Mouse (Mus musculus) midbrain, embryonic 15.5 days (tissue): ENCODE results near the gene Pbld2. TPM values are rescaled to one million over a fixed set of nuclear protein-coding genes. Genes with fewer than 3 reads are reported as not detected.

Experiments used
- ATAC-seq: fragments of 200-750 bp; cut with Nextera tagmentation; replicated peaks from 2 replicates; pipeline ENCODE4 v1.8.0; 2017; ENCODE audit warnings: moderate TSS enrichment
- H3K27ac ChIP-seq: fragments of 300-500 bp; sonication (generic); 2 replicates; pipeline ENCODE4 v1.5.1; 2015; ENCODE audit warnings: mild to moderate bottlenecking, inconsistent platforms
- H3K27me3 ChIP-seq: fragments of 300-500 bp; sonication (generic); replicated peaks from 2 replicates; pipeline ENCODE4 v1.6.1; 2015; ENCODE audit warnings: inconsistent platforms
- H3K36me3 ChIP-seq: fragments of 300-500 bp; sonication (generic); replicated peaks from 2 replicates; pipeline ENCODE4 v1.6.1; 2015; ENCODE audit warnings: inconsistent platforms
- H3K4me1 ChIP-seq: fragments of 300-500 bp; sonication (generic); 2 replicates; pipeline ENCODE4 v1.6.1; 2015; ENCODE audit warnings: inconsistent platforms
- H3K4me2 ChIP-seq: fragments of 300-500 bp; sonication (generic); 2 replicates; pipeline ENCODE4 v1.6.1; 2015; ENCODE audit warnings: inconsistent platforms, mild to moderate bottlenecking, moderate library complexity
- H3K4me3 ChIP-seq: fragments of 300-500 bp; sonication (generic); 2 replicates; pipeline ENCODE4 v1.5.1; 2015; ENCODE audit warnings: mild to moderate bottlenecking, inconsistent platforms
- H3K9ac ChIP-seq: fragments of 300-500 bp; sonication (generic); 2 replicates; pipeline ENCODE4 v1.6.1; 2015; ENCODE audit warnings: mild to moderate bottlenecking, inconsistent platforms
- H3K9me3 ChIP-seq: fragments of 300-500 bp; sonication (generic); 2 replicates; pipeline ENCODE4 v1.6.1; 2016; ENCODE audit warnings: inconsistent platforms
- whole genome bisulfite sequencing: fragments of 180-500 bp; shearing (Covaris S2); methylation state at CpG from one replicate; pipeline ENCODE4 v1.1.7; 2015; ENCODE audit warnings: mixed read lengths; 5-methylcytosine and 5-hydroxymethylcytosine counted together
- polyA plus RNA-seq: library from polyadenylated mRNA; unstranded; fragments of >200 nt; fragmentation: Nextera tagmentation; extraction: Ambion mirVana; gene quantifications from 2 replicates; pipeline ENCODE4 v1.2.1, GENCODE M21; 2015

Gene Pbld2
- 1.1 and 1.3 TPM in 2 replicates for polyA plus RNA-seq

DNA sequence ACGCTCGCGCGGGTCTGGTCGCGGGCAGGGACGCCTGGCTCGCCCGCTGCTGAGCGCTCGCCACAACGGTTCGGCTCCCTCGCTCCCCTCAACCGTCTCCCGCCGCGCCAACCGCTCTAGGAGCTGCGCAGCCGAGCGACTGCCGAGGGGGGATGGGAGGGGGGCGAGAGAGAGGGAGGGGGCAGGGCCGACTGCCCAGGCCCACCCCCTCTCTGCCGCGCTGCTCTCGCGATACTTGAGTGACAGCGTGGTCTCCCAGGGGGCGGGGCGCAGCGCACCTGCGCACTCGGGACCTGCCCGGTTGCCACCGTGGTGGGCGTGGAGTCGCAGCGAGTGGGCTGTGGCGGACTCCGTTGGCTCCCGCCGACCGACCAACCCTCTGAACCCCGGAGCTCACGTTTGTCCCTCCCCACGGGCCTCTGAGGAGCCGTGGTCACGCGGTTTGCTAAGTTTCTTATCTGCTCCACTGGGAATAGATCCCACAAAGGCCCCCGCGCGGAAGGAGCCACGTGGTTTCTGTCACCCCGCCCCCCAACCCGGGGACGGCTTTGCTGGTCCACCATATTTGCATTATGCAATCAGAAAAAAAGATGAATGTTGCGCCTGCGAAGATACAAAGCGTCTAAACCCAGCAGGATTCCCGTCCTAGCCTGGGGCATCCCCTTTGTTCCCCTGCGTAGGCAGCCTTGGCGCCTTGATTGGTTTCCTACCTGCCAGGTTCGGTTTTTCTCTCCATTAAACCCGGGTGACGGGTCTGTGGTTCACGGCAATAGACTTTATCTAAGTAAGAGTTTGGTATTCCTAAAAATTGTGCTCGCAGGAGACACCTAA is at the start of gene Pbld2, which contains the start of gene Hnrnph3:
TSS of gene Pbld2 (plus strand) at position 567 of the 831 bp plus-strand sequence.
TSS of gene Hnrnph3 (minus strand) at position 469 of the 831 bp plus-strand sequence.
- WGBS: under 1% methylated on average over 62 of the region's 69 CpGs
- peak within 1 kb of the TSS; percentile 68 for H3K4me2 ChIP-seq
- H3K27ac ChIP-seq: peak within 1 kb of the TSS; percentile 100
- H3K36me3 ChIP-seq: no peaks in the 10 kb centered on the region
- H3K4me1 ChIP-seq: peaks cover 56% of the 10 kb centered on the region
- H3K9me3 ChIP-seq: no peaks in the 10 kb centered on the region
- peak; percentile 94 for ATAC-seq
- H3K27me3 ChIP-seq: no peaks in the 10 kb centered on the region
- H3K9ac ChIP-seq: peak within 1 kb of the TSS; percentile 98
- peak within 1 kb of the TSS; percentile 97 for H3K4me3 ChIP-seq

DNA sequence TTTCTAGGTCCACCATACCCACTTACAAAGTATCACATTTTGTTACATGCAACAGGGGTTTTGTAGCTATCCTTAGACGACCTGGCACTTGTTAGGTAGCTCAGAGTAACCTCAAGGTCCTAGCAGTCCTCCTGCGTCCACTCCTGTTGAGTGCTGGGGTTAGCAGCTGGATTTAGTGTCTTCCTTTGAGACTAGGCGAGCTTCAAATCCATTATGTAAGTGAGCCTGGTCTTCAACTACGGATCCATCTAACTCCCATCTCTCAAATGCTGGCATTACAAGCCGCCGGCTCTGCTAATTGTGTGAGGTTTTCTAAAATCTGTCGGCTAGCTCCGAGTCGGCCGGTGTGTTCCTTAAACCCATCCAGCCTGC is 44.5 kb upstream of the Pbld2 start:
- H3K9ac ChIP-seq: peak overlapping the region; percentile 98
- WGBS: 7% methylated on average over 10 of the region's 10 CpGs
- peak overlapping the region; percentile 92 for H3K27ac ChIP-seq
- peak overlapping the region; percentile 96 for H3K4me3 ChIP-seq
- H3K36me3 ChIP-seq: peaks cover 13% of the 10 kb centered on the region
- H3K9me3 ChIP-seq: no peaks in the 10 kb centered on the region
- peak; percentile 46 for ATAC-seq
- peak overlapping the region; percentile 67 for H3K4me2 ChIP-seq
- H3K27me3 ChIP-seq: no peaks in the 10 kb centered on the region
- peaks cover 11% of the 10 kb centered on the region for H3K4me1 ChIP-seq

- Histone ChIP-seq H3K27me3 (no peaks in the 10 kb centered on the region), H3K9ac (peak within 1 kb of the TSS; percentile 98), H3K4me1 (peaks cover 11% of the 10 kb centered on the region), H3K4me3 (peak within 1 kb of the TSS; percentile 96), H3K36me3 (peaks cover 14% of the 10 kb centered on the region), H3K9me3 (no peaks in the 10 kb centered on the region), H3K27ac (peak within 1 kb of the TSS; percentile 92), H3K4me2 (peak within 1 kb of the TSS; percentile 67)
- WGBS: under 1% methylated on average over 72 of the region's 77 CpGs
- ATAC-seq: peak; percentile 94
Measured at GRCm38 (mm10) chr10:62980039-62980954, 43.8 kb upstream of the Pbld2 start, which contains the start of gene Rufy2. Rufy2 (plus strand) TSS chr10:62980223.

DNA sequence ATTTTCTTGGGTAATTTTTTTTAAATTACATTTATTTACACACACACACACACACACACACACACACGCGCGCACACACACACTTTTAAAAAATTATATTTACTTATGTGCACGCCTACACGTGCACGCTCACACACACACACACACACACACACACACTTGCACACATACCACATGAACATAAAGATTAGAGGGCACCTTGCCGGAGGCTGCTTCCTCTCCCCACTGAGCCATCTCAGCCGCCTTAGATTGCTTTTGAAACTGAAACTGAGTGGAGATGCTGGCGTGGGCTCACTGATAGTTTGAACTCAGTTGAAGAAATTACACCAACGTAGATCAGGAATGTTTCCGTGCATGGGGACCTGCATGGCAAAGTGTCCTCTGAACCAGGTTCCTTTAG is 40.0 kb upstream of the Pbld2 start:
- ATAC-seq: no peak
- no peaks in the 10 kb centered on the region for H3K9me3 ChIP-seq
- H3K4me1 ChIP-seq: peaks cover 11% of the 10 kb centered on the region
- 97% methylated on average over 11 of the region's 11 CpGs for WGBS
- peaks cover 14% of the 10 kb centered on the region for H3K36me3 ChIP-seq
- H3K27ac ChIP-seq: no peak overlapping the region
- no peak overlapping the region for H3K4me3 ChIP-seq
- H3K27me3 ChIP-seq: no peaks in the 10 kb centered on the region
- H3K4me2 ChIP-seq: no peak overlapping the region
- no peak overlapping the region for H3K9ac ChIP-seq

DNA sequence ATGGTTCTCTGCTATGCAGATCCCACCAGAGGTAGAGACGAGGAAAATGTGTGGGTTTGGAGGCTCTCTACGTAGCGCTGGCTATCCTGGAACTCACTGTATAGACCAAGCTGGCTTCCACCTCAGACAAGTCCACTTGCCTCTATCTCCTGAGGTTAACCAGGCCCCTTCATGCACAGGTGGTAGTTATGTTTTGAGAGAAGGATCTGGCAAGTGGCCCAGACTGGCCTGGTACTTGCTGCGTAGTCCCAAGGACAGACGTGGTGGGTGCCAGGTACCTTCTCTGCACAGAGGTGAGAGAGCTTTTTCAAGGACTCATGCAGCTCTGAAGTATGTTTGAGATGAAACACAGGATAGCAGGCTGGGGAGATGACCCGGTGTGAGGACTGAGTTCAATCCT is 39.6 kb upstream of the Pbld2 start:
- no peaks in the 10 kb centered on the region for H3K27me3 ChIP-seq
- WGBS: 96% methylated on average over 6 of the region's 6 CpGs
- H3K9me3 ChIP-seq: no peaks in the 10 kb centered on the region
- no peak overlapping the region for H3K4me2 ChIP-seq
- H3K4me3 ChIP-seq: no peak overlapping the region
- no peak overlapping the region for H3K27ac ChIP-seq
- peaks cover 17% of the 10 kb centered on the region for H3K36me3 ChIP-seq
- peaks cover 11% of the 10 kb centered on the region for H3K4me1 ChIP-seq
- H3K9ac ChIP-seq: no peak overlapping the region
- ATAC-seq: no peak

GRCm38 (mm10) chr10:62987341-62987740 is 36.8 kb upstream of the Pbld2 start:
- Histone ChIP-seq H3K9ac (no peak overlapping the region), H3K9me3 (no peaks in the 10 kb centered on the region), H3K36me3 (peaks cover 33% of the 10 kb centered on the region), H3K27me3 (no peaks in the 10 kb centered on the region), H3K4me1 (no peaks in the 10 kb centered on the region), H3K27ac (no peak overlapping the region), H3K4me3 (no peak overlapping the region), H3K4me2 (no peak overlapping the region)
- WGBS: 20% methylated on average over 3 of the region's 3 CpGs
- ATAC-seq: no peak

- Histone ChIP-seq H3K27me3 (no peaks in the 10 kb centered on the region), H3K9ac (no peak overlapping the region), H3K27ac (no peak overlapping the region), H3K9me3 (no peaks in the 10 kb centered on the region), H3K36me3 (peaks cover 44% of the 10 kb centered on the region), H3K4me1 (no peaks in the 10 kb centered on the region), H3K4me3 (no peak overlapping the region), H3K4me2 (no peak overlapping the region)
- no peak for ATAC-seq
- 95% methylated on average over 15 of the region's 15 CpGs for WGBS
Measured at GRCm38 (mm10) chr10:62990636-62991035, 33.5 kb upstream of the Pbld2 start.

DNA sequence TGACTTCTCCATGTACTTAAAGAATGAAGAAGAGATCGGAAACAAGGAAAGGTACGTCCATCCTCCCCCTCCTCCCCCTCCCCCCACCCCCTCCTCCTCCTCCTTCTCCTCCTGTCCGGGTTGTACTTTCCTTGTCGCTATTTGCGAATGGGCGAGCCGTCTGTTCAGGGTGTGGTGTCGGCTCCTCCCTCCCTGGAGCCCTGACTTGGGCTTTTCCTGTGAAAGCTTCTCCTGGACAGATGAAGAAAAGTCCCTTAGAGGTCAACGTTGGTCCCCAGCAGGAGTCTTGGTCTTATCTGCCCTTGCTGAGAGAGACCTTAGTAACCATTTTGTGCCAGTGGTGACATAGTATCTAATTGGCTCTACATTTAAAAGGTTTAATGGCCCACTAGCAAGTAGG is 30.1 kb upstream of the Pbld2 start:
- Histone ChIP-seq H3K27ac (no peak overlapping the region), H3K27me3 (no peaks in the 10 kb centered on the region), H3K4me3 (no peak overlapping the region), H3K4me1 (no peaks in the 10 kb centered on the region), H3K4me2 (no peak overlapping the region), H3K9me3 (no peaks in the 10 kb centered on the region), H3K9ac (no peak overlapping the region), H3K36me3 (peaks cover 67% of the 10 kb centered on the region)
- WGBS: 92% methylated on average over 4 of the region's 9 CpGs
- ATAC-seq: no peak

- H3K36me3 ChIP-seq: peaks cover 70% of the 10 kb centered on the region
- no peak for ATAC-seq
- 66% methylated on average over 9 of the region's 9 CpGs for WGBS
Measured at GRCm38 (mm10) chr10:63000584-63000983, 23.5 kb upstream of the Pbld2 start.

GRCm38 (mm10) chr10:63003252-63003651 is 20.9 kb upstream of the Pbld2 start:
- Histone ChIP-seq H3K4me3 (no peak overlapping the region), H3K36me3 (peaks cover 65% of the 10 kb centered on the region), H3K27me3 (no peaks in the 10 kb centered on the region), H3K4me1 (no peaks in the 10 kb centered on the region), H3K9ac (no peak overlapping the region), H3K4me2 (no peak overlapping the region), H3K27ac (no peak overlapping the region), H3K9me3 (no peaks in the 10 kb centered on the region)
- WGBS: 77% methylated on average over 9 of the region's 9 CpGs
- ATAC-seq: no peak

More at GRCm38 (mm10) chr10:63000584-63000983, 23.5 kb upstream of the Pbld2 start:
- Histone ChIP-seq H3K4me2 (no peak overlapping the region), H3K9me3 (no peaks in the 10 kb centered on the region), H3K4me1 (no peaks in the 10 kb centered on the region), H3K9ac (no peak overlapping the region), H3K4me3 (no peak overlapping the region), H3K27ac (no peak overlapping the region), H3K27me3 (no peaks in the 10 kb centered on the region)

DNA sequence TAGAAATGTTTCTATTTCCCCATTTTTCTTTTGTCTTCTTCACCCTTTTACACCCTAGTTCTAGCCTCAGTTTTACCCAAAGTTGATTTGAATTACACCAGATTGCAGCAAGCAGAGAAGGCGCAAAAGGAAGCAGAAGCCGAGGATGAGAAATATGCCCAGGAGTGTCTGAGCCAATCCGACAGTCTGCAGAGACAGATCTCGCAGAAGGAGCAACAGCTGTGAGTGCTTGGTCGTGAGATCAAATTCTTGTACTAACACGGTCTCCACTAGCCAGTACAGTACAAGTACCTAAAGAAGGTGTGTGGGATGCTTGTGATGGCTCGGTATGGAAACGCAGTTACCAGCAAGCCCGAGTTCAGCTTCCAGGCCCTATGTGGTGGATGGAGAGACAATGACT is 19.6 kb upstream of the Pbld2 start:
- 94% methylated on average over 9 of the region's 9 CpGs for WGBS
- Histone ChIP-seq H3K27ac (no peak overlapping the region), H3K27me3 (no peaks in the 10 kb centered on the region), H3K9ac (no peak overlapping the region), H3K4me2 (no peak overlapping the region), H3K36me3 (peaks cover 63% of the 10 kb centered on the region), H3K4me1 (no peaks in the 10 kb centered on the region), H3K9me3 (no peaks in the 10 kb centered on the region), H3K4me3 (no peak overlapping the region)
- ATAC-seq: no peak

GRCm38 (mm10) chr10:63008193-63008592 is 15.9 kb upstream of the Pbld2 start:
- no peak for ATAC-seq
- H3K36me3 ChIP-seq: peaks cover 55% of the 10 kb centered on the region
- no peak overlapping the region for H3K4me3 ChIP-seq
- no peak overlapping the region for H3K27ac ChIP-seq
- WGBS: 66% methylated on average over 3 of the region's 3 CpGs
- H3K9ac ChIP-seq: no peak overlapping the region
- no peaks in the 10 kb centered on the region for H3K9me3 ChIP-seq
- H3K27me3 ChIP-seq: no peaks in the 10 kb centered on the region
- H3K4me1 ChIP-seq: no peaks in the 10 kb centered on the region
- H3K4me2 ChIP-seq: no peak overlapping the region
